9 mouse cellular contexts compared by ENCODE assay signal in genomic region chr1:57095361-57096247, GRCm38 (mm10).
DNase-seq lines count a peak whose midpoint lies in the region; ATAC-seq and TF ChIP-seq lines count a peak whose summit lies in the region.
"Had no signal": no experiment of that assay in that cellular context is flagged by ENCODE, and none has a peak within 500 bp of the region (broad histone marks: within the 10 kb centered on the region; RNA-seq: fewer than 3 reads in every experiment).

No protein-coding gene starts in this region.

- no peaks in the 10 kb centered on the region for H3K9me3 ChIP-seq in intestine, postnatal 0 days (ENCODE audit: control insufficient read depth)
- H3K9me3 ChIP-seq in intestine, embryonic 15.5 days, result no peaks in the 10 kb centered on the region
- no peaks in the 10 kb centered on the region for H3K9me3 ChIP-seq in ES-E14 (ENCODE audit: control insufficient read depth, insufficient read depth, low read depth, low read length)

- no peak overlapping the region for H3K4me2 ChIP-seq in intestine, postnatal 0 days (replicated peaks; ENCODE audit: low read depth)
- no peak overlapping the region for H3K4me2 ChIP-seq in intestine, embryonic 15.5 days (replicated peaks)
- H3K4me2 ChIP-seq: liver, embryonic 11.5 days had no signal

- no peak overlapping the region for H3K9ac ChIP-seq in intestine, postnatal 0 days (ENCODE audit: low read depth, low read length)
- no peak overlapping the region for H3K9ac ChIP-seq in intestine, embryonic 15.5 days
- no peak overlapping the region for H3K9ac ChIP-seq in ES-E14 (ENCODE audit: insufficient read depth, low read depth, low read length, poor library complexity, severe bottlenecking)

- in situ Hi-C loops in ES-E14 (cut with MboI; ENCODE audit: low sequenced_read_pairs in 2 of 2, unreplicated experiment in 2 of 2), result no loop called here

- peak; percentile 7 for DNase-seq in ES-E14 (ENCODE audit: low read depth, low spot score)
- peak; percentile 51 for DNase-seq in embryo, embryonic 10.5 days (ENCODE audit: low spot score)
- DNase-seq in layer of hippocampus, postnatal 14 days (ENCODE audit: low spot score in 2 of 2), result peak; percentile 17 to 71
- DNase-seq in thymus, postnatal 10 days (ENCODE audit: low spot score in 2 of 2), result no peak
- DNase-seq in frontal cortex, adult 2 months (ENCODE audit: extremely low spot score in 1 of 2, low spot score in 1 of 2), result no peak
- DNase-seq in gastrocnemius, postnatal 10 days, result no peak

- no peaks in the 10 kb centered on the region for H3K36me3 ChIP-seq in intestine, postnatal 0 days (ENCODE audit: control insufficient read depth, insufficient read depth)
- H3K36me3 ChIP-seq in intestine, embryonic 15.5 days, result no peaks in the 10 kb centered on the region
- H3K36me3 ChIP-seq in ES-E14 (ENCODE audit: control insufficient read depth, insufficient read depth, low read length, poor library complexity, severe bottlenecking), result no peaks in the 10 kb centered on the region

- 0 out of 2 replicates have a peak, but pooled peaks have one; percentile 16 for TF ChIP-seq CTCF in intestine, postnatal 0 days (IDR thresholded peaks at IDR 0.05; ENCODE audit: low read depth)

- no peak for ATAC-seq in intestine, postnatal 0 days
- no peak for ATAC-seq in intestine, embryonic 15.5 days

- H3K27ac ChIP-seq in intestine, postnatal 0 days (ENCODE audit: low read depth, low read length), result no peak overlapping the region
- H3K27ac ChIP-seq in intestine, embryonic 15.5 days, result no peak overlapping the region
- no peak overlapping the region for H3K27ac ChIP-seq in ES-E14 (ENCODE audit: insufficient read depth, low read depth, low read length, poor library complexity, severe bottlenecking)

- no peaks in the 10 kb centered on the region for H3K27me3 ChIP-seq in intestine, postnatal 0 days (replicated peaks; ENCODE audit: control insufficient read depth, insufficient read depth, low read length)
- no peaks in the 10 kb centered on the region for H3K27me3 ChIP-seq in intestine, embryonic 15.5 days (replicated peaks)

- 78% methylated on average over 18 of the region's 18 CpGs for WGBS in intestine, postnatal 0 days
- 64% methylated on average over 18 of the region's 18 CpGs for WGBS in intestine, embryonic 15.5 days

- no peaks in the 10 kb centered on the region for H3K4me1 ChIP-seq in intestine, postnatal 0 days (replicated peaks; ENCODE audit: control insufficient read depth, insufficient read depth, low read length)
- H3K4me1 ChIP-seq in intestine, embryonic 15.5 days (replicated peaks), result no peaks in the 10 kb centered on the region; the same call in 1 of the 2 replicates
- H3K4me1 ChIP-seq in ES-E14 (ENCODE audit: control insufficient read depth in 2 of 2, insufficient read depth in 2 of 2, low read length in 2 of 2, poor library complexity in 1 of 2), result no peaks in the 10 kb centered on the region

- H3K4me3 ChIP-seq in intestine, postnatal 0 days (ENCODE audit: low read depth, low read length), result no peak overlapping the region
- H3K4me3 ChIP-seq in intestine, embryonic 15.5 days (replicated peaks), result no peak overlapping the region
- H3K4me3 ChIP-seq in ES-E14 (ENCODE audit: insufficient read depth in 1 of 2, low read depth in 1 of 2, low read length in 2 of 2, poor library complexity in 1 of 2, severe bottlenecking in 1 of 2), result no peak overlapping the region

TF ChIP-seq in ES-E14, 5 proteins besides CTCF, POLR2A, EP300 and RAD21:
- TF ChIP-seq ZNF384 (IDR thresholded peaks at IDR 0.05; ENCODE audit: low read depth, low read length) (no peak), MAFK (IDR thresholded peaks at IDR 0.05; ENCODE audit: insufficient read depth, low read depth, low read length) (peak; percentile 60; the same call in 1 of the 2 replicates)

Comparison
In these comparisons a context has a peak if more than half of its experiments do, and no peak if none do; other contexts are left out.
1. DNase-seq: peak in ES-E14 (single experiment), embryo, embryonic 10.5 days (single experiment) and layer of hippocampus, postnatal 14 days (2 of 2); none in thymus, postnatal 10 days (0 of 2), frontal cortex, adult 2 months (0 of 2) and gastrocnemius, postnatal 10 days (single experiment).